Mouse (Mus musculus) ES-Bruce4 (cell line): ENCODE results near the gene Dus4l.

Experiments
- CTCF ChIP-seq: IDR thresholded peaks from one replicate; pipeline ENCODE4 v1.8.1; 2011; ENCODE audit warnings: low read depth, low read length
- EP300 ChIP-seq: IDR thresholded peaks from 2 replicates; pipeline ENCODE4 v1.6.1; 2011; ENCODE audit warnings: low read depth, low read length; ENCODE audit not compliant: insufficient read depth

DNA sequence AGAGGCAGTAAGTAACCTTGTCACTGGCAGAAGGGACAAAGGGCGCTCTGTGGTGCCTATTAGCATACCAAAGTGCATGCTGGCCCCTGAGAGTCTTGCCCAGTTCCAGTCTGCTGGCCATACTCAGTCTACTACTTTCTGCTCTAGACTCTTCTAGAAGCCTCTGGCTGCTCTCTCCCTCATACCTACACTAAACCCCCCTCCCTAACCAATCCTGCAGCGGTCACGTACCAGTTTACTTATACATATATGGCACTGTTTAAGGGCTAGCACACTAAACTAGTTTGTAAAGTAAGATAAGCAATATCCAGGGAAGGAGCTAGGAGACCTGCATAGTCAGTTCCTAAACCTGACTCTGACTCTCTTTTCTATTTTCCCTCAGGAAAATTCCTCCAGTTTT, 60.3 kb downstream of the Dus4l start:
- TF ChIP-seq CTCF (no peak), EP300 (no peak)
